Mouse (Mus musculus): ENCODE measurements at regions not wholly inside any gene's neighbourhood (a gene's known extent, or its start where the extent isn't known, plus 50 kb on each side); places are given as distances from the start of the nearest gene placed in this dataset.
A peak's percentile ranks its signal among the peaks of the same experiment; 100 is the strongest.
"Not testable (repeated sequence)": the region's sequence is repeated elsewhere in the genome, so short reads cannot be mapped to it uniquely, and the experiment has no call there.

DNA sequence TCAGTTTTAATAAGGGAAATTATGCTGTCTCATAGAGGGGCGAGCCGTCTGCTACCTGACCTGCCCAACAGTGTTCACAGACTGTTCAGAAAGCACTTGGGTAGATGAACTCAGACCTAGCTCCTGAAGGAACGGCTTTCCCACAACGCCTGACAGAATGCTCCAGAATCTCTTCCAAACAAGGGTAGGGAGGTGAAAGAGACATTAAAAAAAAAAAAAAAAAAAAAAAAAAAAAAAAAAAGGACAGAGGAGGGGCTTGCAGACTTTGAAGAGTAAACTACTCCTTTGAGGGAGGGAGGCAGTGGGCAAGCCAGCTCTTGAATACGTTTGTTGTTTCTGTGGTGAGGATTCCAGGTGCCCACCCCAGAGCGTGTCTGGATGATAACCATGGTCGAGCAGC lies 81.6 kb downstream of the Cpn2 start:
- Histone ChIP-seq H3K9ac (no peak overlapping the region), H3K9me3 (no peaks in the 10 kb centered on the region), H3K4me2 (replicated peaks) (no peak overlapping the region), H3K27me3 (peaks cover 24% of the 10 kb centered on the region), H3K4me3 (no peak overlapping the region), H3K27ac (peak overlapping the region; percentile 82), H3K36me3 (no peaks in the 10 kb centered on the region), H3K4me1 (peaks cover 71% of the 10 kb centered on the region)
- 36% methylated on average over 7 of the region's 7 CpGs for WGBS
- no peak for ATAC-seq (ENCODE audit: low FRiP score, low read depth)

DNA sequence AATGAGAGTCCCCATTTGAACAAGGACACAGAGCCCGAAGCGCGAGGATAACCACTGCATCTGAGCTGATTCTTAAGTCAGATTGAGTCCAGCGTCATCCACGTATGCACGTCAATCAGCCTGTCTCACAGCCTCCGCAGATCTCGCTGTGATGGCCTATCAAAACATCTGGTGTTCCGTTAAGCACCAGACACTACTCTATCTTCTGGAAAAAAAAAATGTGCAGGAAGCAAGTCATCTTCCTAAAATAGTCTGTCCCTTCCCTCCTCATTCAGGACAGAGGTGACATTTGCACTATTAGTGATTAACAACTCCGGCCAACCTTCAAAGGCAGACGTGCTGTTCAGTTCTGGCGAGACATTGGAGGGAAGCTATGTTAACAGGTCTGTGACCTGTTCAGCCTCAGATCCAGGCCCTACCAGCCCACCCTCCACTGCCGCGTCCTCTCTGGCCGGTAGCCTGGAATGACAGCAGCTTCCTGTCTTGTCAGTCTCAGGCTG lies 81.0 kb downstream of the Cpn2 start:
- Histone ChIP-seq H3K4me3 (no peak overlapping the region), H3K9ac (no peak overlapping the region), H3K36me3 (no peaks in the 10 kb centered on the region), H3K4me1 (peaks cover 74% of the 10 kb centered on the region), H3K27ac (peak overlapping the region; percentile 33; the same call in 1 of the 2 replicates), H3K4me2 (replicated peaks) (no peak overlapping the region), H3K27me3 (peaks cover 27% of the 10 kb centered on the region), H3K9me3 (no peaks in the 10 kb centered on the region)
- no peak for ATAC-seq (ENCODE audit: low FRiP score, low read depth)
- WGBS = 58% methylated on average over 15 of the region's 15 CpGs

GRCm38 (mm10) chr16:30186701-30187270 lies 80.5 kb downstream of the Cpn2 start:
- Histone ChIP-seq H3K4me3 (no peak overlapping the region), H3K4me2 (replicated peaks) (0 out of 2 replicates have a peak overlapping the region, but pooled peaks have one; percentile 72), H3K27me3 (peaks cover 31% of the 10 kb centered on the region), H3K9ac (no peak overlapping the region), H3K4me1 (peaks cover 76% of the 10 kb centered on the region), H3K9me3 (no peaks in the 10 kb centered on the region), H3K36me3 (no peaks in the 10 kb centered on the region), H3K27ac (peak overlapping the region; percentile 48; the same call in 1 of the 2 replicates)
- WGBS = 72% methylated on average over 10 of the region's 10 CpGs
- no peak for ATAC-seq (ENCODE audit: low FRiP score, low read depth)

DNA sequence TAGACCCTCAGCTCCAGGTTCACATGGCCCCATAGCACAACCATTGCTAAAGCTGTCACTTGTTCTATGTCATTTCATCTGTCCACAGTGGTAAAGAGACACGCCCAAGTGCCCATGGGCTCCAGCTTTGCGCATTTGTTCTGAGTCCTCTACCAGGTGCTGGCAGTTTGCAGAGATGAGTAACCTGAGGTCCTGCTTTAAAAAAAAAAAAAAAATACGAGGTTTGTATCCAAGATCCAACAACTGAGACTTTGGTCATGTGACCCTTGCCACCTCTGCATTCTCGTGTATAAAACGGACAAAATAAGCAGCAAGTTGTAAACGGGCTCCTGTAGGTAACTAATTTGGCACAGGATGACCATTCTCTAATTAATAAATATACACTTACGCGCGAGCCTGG lies 79.9 kb downstream of the Cpn2 start:
- Histone ChIP-seq H3K27ac (peak overlapping the region; percentile 48; the same call in 1 of the 2 replicates), H3K4me2 (replicated peaks) (peak overlapping the region; percentile 72), H3K36me3 (no peaks in the 10 kb centered on the region), H3K4me3 (peak overlapping the region; percentile 39; the same call in 1 of the 2 replicates), H3K27me3 (peaks cover 35% of the 10 kb centered on the region), H3K4me1 (peaks cover 76% of the 10 kb centered on the region), H3K9ac (peak overlapping the region; percentile 59; the same call in 1 of the 2 replicates), H3K9me3 (no peaks in the 10 kb centered on the region)
- WGBS = 32% methylated on average over 9 of the region's 9 CpGs
- no peak for ATAC-seq (ENCODE audit: low FRiP score, low read depth)

DNA sequence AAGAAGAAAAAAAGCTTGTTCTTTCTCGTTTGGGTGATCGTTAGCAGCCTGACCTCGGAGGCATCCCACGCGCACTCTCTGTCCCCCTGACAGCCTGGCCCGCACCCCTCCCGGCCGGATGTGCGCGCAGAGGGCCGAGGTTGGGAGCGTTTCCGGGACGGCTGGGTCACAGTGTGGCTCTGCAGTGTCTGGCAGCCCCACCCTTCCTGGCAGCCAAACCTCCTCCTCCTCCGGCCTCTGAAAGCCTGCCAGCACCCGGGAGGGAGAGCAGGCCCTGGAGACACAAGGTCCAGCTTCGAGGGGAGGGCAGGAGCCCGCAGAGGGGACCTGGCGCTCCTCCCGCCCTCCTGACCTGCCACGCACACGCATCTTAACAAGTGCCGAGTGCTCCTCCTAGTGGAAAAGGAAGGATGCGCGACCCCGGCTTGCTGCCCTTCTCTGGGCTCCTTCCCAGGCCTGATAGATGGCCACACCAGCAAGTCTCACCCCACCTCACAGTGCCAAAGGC lies 79.3 kb downstream of the Cpn2 start:
- peak overlapping the region; percentile 72 for H3K4me2 ChIP-seq (replicated peaks)
- H3K27me3 ChIP-seq = peaks cover 35% of the 10 kb centered on the region
- peak overlapping the region; percentile 48; the same call in 1 of the 2 replicates for H3K27ac ChIP-seq
- 2% methylated on average over 26 of the region's 26 CpGs for WGBS
- no peaks in the 10 kb centered on the region for H3K36me3 ChIP-seq
- peak overlapping the region; percentile 59 for H3K9ac ChIP-seq
- H3K4me1 ChIP-seq = peaks cover 79% of the 10 kb centered on the region
- peak overlapping the region; percentile 39 for H3K4me3 ChIP-seq
- ATAC-seq (ENCODE audit: low FRiP score, low read depth) = peak; percentile 26
- no peaks in the 10 kb centered on the region for H3K9me3 ChIP-seq

DNA sequence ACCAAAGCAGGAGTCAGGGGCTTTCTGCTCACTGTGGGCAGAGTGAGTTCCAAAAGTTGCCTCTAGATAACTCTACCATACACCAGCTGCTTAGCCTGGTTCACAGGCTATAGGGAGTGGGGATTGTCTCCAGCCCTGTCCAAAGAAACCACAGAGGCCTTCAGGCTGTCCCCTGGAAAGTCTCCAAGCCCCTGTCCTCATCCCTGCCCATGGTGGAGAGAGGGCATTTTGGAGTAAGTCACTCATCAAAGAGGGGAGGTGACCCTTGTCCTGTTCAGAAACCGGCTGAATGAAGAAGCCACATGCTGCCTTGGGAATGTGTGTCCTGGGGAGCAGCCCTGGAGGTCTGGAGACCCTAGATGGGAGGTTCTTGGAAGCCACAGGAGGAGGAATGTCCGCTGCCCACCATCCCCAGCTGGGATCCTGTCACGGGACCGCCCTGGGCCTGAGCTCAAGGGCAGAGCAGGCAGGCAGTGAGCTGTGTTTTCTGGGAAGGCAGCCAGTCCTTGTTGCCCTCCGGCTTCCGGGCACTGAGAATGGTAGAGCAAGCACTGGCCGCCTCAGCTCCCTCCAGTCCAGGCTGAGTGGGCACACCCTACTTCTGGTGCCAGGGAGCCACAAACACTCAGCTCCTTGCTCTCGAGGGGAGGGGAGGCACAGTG lies 78.4 kb downstream of the Cpn2 start:
- Histone ChIP-seq H3K27ac (no peak overlapping the region), H3K4me2 (replicated peaks) (no peak overlapping the region), H3K4me1 (peaks cover 86% of the 10 kb centered on the region), H3K9me3 (no peaks in the 10 kb centered on the region), H3K9ac (no peak overlapping the region), H3K36me3 (no peaks in the 10 kb centered on the region), H3K4me3 (no peak overlapping the region), H3K27me3 (peaks cover 35% of the 10 kb centered on the region)
- WGBS = 81% methylated on average over 8 of the region's 8 CpGs
- no peak for ATAC-seq (ENCODE audit: low FRiP score, low read depth)

- H3K4me3 ChIP-seq = no peak overlapping the region
- H3K36me3 ChIP-seq = no peaks in the 10 kb centered on the region
- H3K27me3 ChIP-seq = peaks cover 35% of the 10 kb centered on the region
- 27% methylated on average over 11 of the region's 11 CpGs for WGBS
- 0 out of 2 replicates have a peak, but pooled peaks have one; percentile 5 for ATAC-seq (ENCODE audit: low FRiP score, low read depth)
- peaks cover 86% of the 10 kb centered on the region for H3K4me1 ChIP-seq
- 0 out of 2 replicates have a peak overlapping the region, but pooled peaks have one; percentile 2 for H3K4me2 ChIP-seq (replicated peaks)
- no peak overlapping the region for H3K9ac ChIP-seq
- H3K9me3 ChIP-seq = no peaks in the 10 kb centered on the region
- H3K27ac ChIP-seq = no peak overlapping the region
Observed at GRCm38 (mm10) chr16:30190351-30190750, 76.9 kb downstream of the Cpn2 start.

- Histone ChIP-seq H3K27ac (no peak overlapping the region), H3K4me1 (peaks cover 79% of the 10 kb centered on the region), H3K4me3 (no peak overlapping the region), H3K36me3 (no peaks in the 10 kb centered on the region), H3K9me3 (no peaks in the 10 kb centered on the region), H3K4me2 (replicated peaks) (no peak overlapping the region), H3K9ac (no peak overlapping the region), H3K27me3 (peaks cover 35% of the 10 kb centered on the region)
- WGBS = 37% methylated on average over 15 of the region's 15 CpGs
- no peak for ATAC-seq (ENCODE audit: low FRiP score, low read depth)
Observed at GRCm38 (mm10) chr16:30190935-30191514, 76.3 kb downstream of the Cpn2 start.

- no peaks in the 10 kb centered on the region for H3K36me3 ChIP-seq
- no peaks in the 10 kb centered on the region for H3K9me3 ChIP-seq
- H3K27me3 ChIP-seq = peaks cover 26% of the 10 kb centered on the region
- 0 out of 2 replicates have a peak overlapping the region, but pooled peaks have one; percentile 2 for H3K27ac ChIP-seq
- H3K4me1 ChIP-seq = peaks cover 59% of the 10 kb centered on the region
- peak overlapping the region; percentile 30; the same call in 1 of the 2 replicates for H3K4me2 ChIP-seq (replicated peaks)
- WGBS = 53% methylated on average over 8 of the region's 8 CpGs
- H3K9ac ChIP-seq = no peak overlapping the region
- ATAC-seq (ENCODE audit: low FRiP score, low read depth) = peak; percentile 49; the same call in 1 of the 2 replicates
- H3K4me3 ChIP-seq = no peak overlapping the region
Observed at GRCm38 (mm10) chr16:30193294-30194261, 73.7 kb downstream of the Cpn2 start.

GRCm38 (mm10) chr16:30194836-30195235 lies 72.5 kb downstream of the Cpn2 start:
- Histone ChIP-seq H3K27ac (peak overlapping the region; percentile 74; the same call in 1 of the 2 replicates), H3K9ac (no peak overlapping the region), H3K36me3 (no peaks in the 10 kb centered on the region), H3K9me3 (no peaks in the 10 kb centered on the region), H3K4me3 (no peak overlapping the region), H3K4me1 (peaks cover 51% of the 10 kb centered on the region), H3K27me3 (peaks cover 17% of the 10 kb centered on the region), H3K4me2 (replicated peaks) (0 out of 2 replicates have a peak overlapping the region, but pooled peaks have one; percentile 3)
- 67% methylated on average over 7 of the region's 7 CpGs for WGBS
- ATAC-seq (ENCODE audit: low FRiP score, low read depth) = no peak

- not testable (repeated sequence) for H3K4me2 ChIP-seq (replicated peaks); H3K4me3 ChIP-seq; ATAC-seq (ENCODE audit: low FRiP score, low read depth); H3K9me3 ChIP-seq; H3K27ac ChIP-seq; H3K36me3 ChIP-seq; H3K9ac ChIP-seq
- peaks cover 44% of the 10 kb centered on the region for H3K4me1 ChIP-seq
- WGBS = 89% methylated on average over 2 of the region's 2 CpGs
- peaks cover 11% of the 10 kb centered on the region for H3K27me3 ChIP-seq
Observed at GRCm38 (mm10) chr16:30195859-30196258, 71.4 kb downstream of the Cpn2 start.

Measured in limb, embryonic 13.5 days (tissue).